Mouse (Mus musculus): ENCODE data around the gene Cd160. TPM values are rescaled to one million over a fixed set of nuclear protein-coding genes. Genes with fewer than 3 reads are reported as not detected.

Cd160 gene
- total RNA-seq (2015) = 0.98 and 2.1 TPM in 2 replicates
- total RNA-seq (2017) = 0.57 TPM in 1 of 2 replicates, not detected in the other

- no peak for ATAC-seq (replicated peaks; ENCODE audit: poor library complexity)
Observed at GRCm38 (mm10) chr3:96828984-96829383, at the start of gene Cd160, which contains the start of gene Pdzk1. Gene Cd160, minus strand, starts transcription at chr3:96829351. Gene Pdzk1, plus strand, starts transcription at chr3:96829284.

- ATAC-seq (replicated peaks; ENCODE audit: poor library complexity) = no peak
Observed at GRCm38 (mm10) chr3:96874808-96875571, 45.8 kb upstream of the Cd160 start.

GRCm38 (mm10) chr3:96872501-96872900, 43.4 kb upstream of the Cd160 start:
- ATAC-seq (replicated peaks; ENCODE audit: poor library complexity) = no peak

GRCm38 (mm10) chr3:96871070-96871469, 41.9 kb upstream of the Cd160 start:
- ATAC-seq (replicated peaks; ENCODE audit: poor library complexity) = no peak

GRCm38 (mm10) chr3:96870270-96870669, 41.1 kb upstream of the Cd160 start:
- no peak for ATAC-seq (replicated peaks; ENCODE audit: poor library complexity)

GRCm38 (mm10) chr3:96869091-96869490, 39.9 kb upstream of the Cd160 start:
- ATAC-seq (replicated peaks; ENCODE audit: poor library complexity) = no peak

- ATAC-seq (replicated peaks; ENCODE audit: poor library complexity) = no peak
Observed at GRCm38 (mm10) chr3:96868566-96868965, 39.4 kb upstream of the Cd160 start.

GRCm38 (mm10) chr3:96867863-96868262, 38.7 kb upstream of the Cd160 start:
- ATAC-seq (replicated peaks; ENCODE audit: poor library complexity) = no peak

- no peak for ATAC-seq (replicated peaks; ENCODE audit: poor library complexity)
Observed at GRCm38 (mm10) chr3:96860498-96860897, 31.3 kb upstream of the Cd160 start.

GRCm38 (mm10) chr3:96855833-96856232, 26.7 kb upstream of the Cd160 start:
- ATAC-seq (replicated peaks; ENCODE audit: poor library complexity) = no peak

- no peak for ATAC-seq (replicated peaks; ENCODE audit: poor library complexity)
Observed at GRCm38 (mm10) chr3:96854376-96854775, 25.2 kb upstream of the Cd160 start.

- ATAC-seq (replicated peaks; ENCODE audit: poor library complexity) = no peak
Observed at GRCm38 (mm10) chr3:96852561-96852960, 23.4 kb upstream of the Cd160 start.

GRCm38 (mm10) chr3:96849168-96849727, 20.1 kb upstream of the Cd160 start:
- no peak for ATAC-seq (replicated peaks; ENCODE audit: poor library complexity)

- ATAC-seq (replicated peaks; ENCODE audit: poor library complexity) = peak; percentile 29; the same call in 1 of the 2 replicates
Observed at GRCm38 (mm10) chr3:96848470-96848869, 19.3 kb upstream of the Cd160 start.

- ATAC-seq (replicated peaks; ENCODE audit: poor library complexity) = 0 out of 2 replicates have a peak, but pooled peaks have one; percentile 14
Observed at GRCm38 (mm10) chr3:96847661-96848060, 18.5 kb upstream of the Cd160 start.

- no peak for ATAC-seq (replicated peaks; ENCODE audit: poor library complexity)
Observed at GRCm38 (mm10) chr3:96846985-96847384, 17.8 kb upstream of the Cd160 start.

GRCm38 (mm10) chr3:96845806-96846205, 16.7 kb upstream of the Cd160 start:
- ATAC-seq (replicated peaks; ENCODE audit: poor library complexity) = no peak

- no peak for ATAC-seq (replicated peaks; ENCODE audit: poor library complexity)
Observed at GRCm38 (mm10) chr3:96845191-96845590, 16.0 kb upstream of the Cd160 start.

- no peak for ATAC-seq (replicated peaks; ENCODE audit: poor library complexity)
Observed at GRCm38 (mm10) chr3:96838996-96839645, 10.0 kb upstream of the Cd160 start.

- ATAC-seq (replicated peaks; ENCODE audit: poor library complexity) = no peak
Observed at GRCm38 (mm10) chr3:96836414-96836813, 7.3 kb upstream of the Cd160 start.

- no peak for ATAC-seq (replicated peaks; ENCODE audit: poor library complexity)
Observed at GRCm38 (mm10) chr3:96834587-96835348, 5.6 kb upstream of the Cd160 start.

Data from megakaryocyte progenitor cell, adult 5-6 weeks (primary cell).